Comparison of ENCODE assay signal across 8 mouse cellular contexts in the genomic region with DNA sequence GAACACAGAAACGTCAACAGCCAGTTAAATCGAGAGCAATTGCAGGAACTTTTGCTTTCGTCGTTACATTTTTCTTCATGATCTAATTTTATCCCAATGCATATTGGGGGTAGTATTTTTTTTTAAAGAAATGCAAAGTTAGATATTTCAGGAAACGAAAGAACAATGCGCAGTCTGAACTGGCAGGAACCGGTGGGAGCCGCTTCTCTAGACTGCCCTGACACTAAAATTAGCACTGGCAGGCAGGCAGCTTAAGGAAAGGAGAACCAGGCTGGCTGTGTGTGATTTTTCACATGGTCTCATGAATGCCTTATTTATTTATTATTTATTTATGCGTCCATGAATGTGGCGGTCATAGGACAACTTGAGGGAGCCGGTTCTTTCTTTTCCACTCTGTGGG. TPM values are rescaled to one million over a fixed set of nuclear protein-coding genes. Genes with fewer than 3 reads are reported as not detected.
DNase-seq lines count a peak whose midpoint lies in the region; ATAC-seq and TF ChIP-seq lines count a peak whose summit lies in the region.
"Had no signal": no experiment of that assay in that cellular context is flagged by ENCODE, and none has a peak within 500 bp of the region (broad histone marks: within the 10 kb centered on the region; RNA-seq: fewer than 3 reads in every experiment).

No protein-coding gene starts in this region.

- peaks cover 3% of the 10 kb centered on the region; the same call in 1 of the 2 replicates for H3K9me3 ChIP-seq in heart, embryonic 12.5 days (replicated peaks)

- peak; percentile 43 for DNase-seq in lung, postnatal 10 days
- no peak for DNase-seq in lung, adult 2 months
- peak; percentile 69 for DNase-seq in kidney, postnatal 10 days
- DNase-seq in splenic B cell, adult 2 months (ENCODE audit: low read depth, low spot score), result peak; percentile 54
- DNase-seq in embryo, embryonic 11 days, result no peak
- no peak for DNase-seq in adrenal gland, adult 8-10 months

- TF ChIP-seq CTCF in lung, adult 2 months (IDR thresholded peaks at IDR 0.05; ENCODE audit: insufficient read depth, low read length), result no peak

- H3K27me3 ChIP-seq in heart, embryonic 12.5 days (replicated peaks), result no peaks in the 10 kb centered on the region
- H3K27me3 ChIP-seq in splenic B cell, adult 2 months (ENCODE audit: control insufficient read depth, insufficient read depth, low read length, poor library complexity, severe bottlenecking), result no peaks in the 10 kb centered on the region

- peak overlapping the region; percentile 47 for H3K27ac ChIP-seq in heart, embryonic 12.5 days (ENCODE audit: poor library complexity, severe bottlenecking)

- peak overlapping the region; percentile 18; the same call in 1 of the 2 replicates for H3K9ac ChIP-seq in heart, embryonic 12.5 days

- no peaks in the 10 kb centered on the region for H3K36me3 ChIP-seq in heart, embryonic 12.5 days
- no peaks in the 10 kb centered on the region for H3K36me3 ChIP-seq in splenic B cell, adult 2 months (ENCODE audit: control insufficient read depth, insufficient read depth, low read length, poor library complexity, severe bottlenecking)

- no peak for TF ChIP-seq POLR2A in lung, adult 2 months (IDR thresholded peaks at IDR 0.05; ENCODE audit: borderline replicate concordance, extremely low read depth, low read depth, low read length)

- no peaks in the 10 kb centered on the region for H3K4me1 ChIP-seq in lung, adult 2 months (ENCODE audit: control insufficient read depth, insufficient read depth, low read length)
- H3K4me1 ChIP-seq in heart, embryonic 12.5 days (replicated peaks), result peaks cover 6% of the 10 kb centered on the region

- no peak overlapping the region for H3K4me3 ChIP-seq in lung, adult 2 months (replicated peaks; ENCODE audit: extremely low read depth, low read depth, low read length)
- no peak overlapping the region for H3K4me3 ChIP-seq in heart, embryonic 12.5 days
- H3K4me3 ChIP-seq: myocyte had no signal

- 0 out of 2 replicates have a peak, but pooled peaks have one; percentile 51 for ATAC-seq in heart, embryonic 12.5 days (ENCODE audit: insufficient number of reproducible peaks, low FRiP score)

- 0 out of 2 replicates have a peak overlapping the region, but pooled peaks have one; percentile 4 for H3K4me2 ChIP-seq in heart, embryonic 12.5 days

- WGBS in lung, adult 2 months, result 30% methylated on average over 11 of the region's 11 CpGs
- WGBS in heart, embryonic 12.5 days, result 55% methylated on average over 11 of the region's 11 CpGs

RNA-seq across cellular contexts. Expression of gene Ubr2, which starts 44.3 kb away (rescaled TPM):
- 27.0 and 31.2 TPM in 2 replicates for polyA plus RNA-seq in lung, adult 2 months (2012; rRNA removed)
- 20.2 and 20.7 TPM in 2 replicates for polyA plus RNA-seq in heart, embryonic 12.5 days (2016; fragmentation: Nextera tagmentation; extraction: Ambion mirVana)
- 100 to 1,000 TPM in 1 of 4 experiments, 10 to 100 TPM in 3; 80.2 to 105 (median 91.0) TPM for total RNA-seq in adrenal gland, adult 8-10 months (2022)

Comparison
In these comparisons a context has a peak if more than half of its experiments do, and no peak if none do; other contexts are left out.
1. DNase-seq: peak in lung, postnatal 10 days (single experiment), kidney, postnatal 10 days (single experiment) and splenic B cell, adult 2 months (single experiment); none in lung, adult 2 months (single experiment), embryo, embryonic 11 days (single experiment) and adrenal gland, adult 8-10 months (single experiment).